Mouse (Mus musculus): ENCODE measurements around the gene Tmem63b. TPM values are rescaled to one million over a fixed set of nuclear protein-coding genes. Genes with fewer than 3 reads are reported as not detected.
"Not testable (repeated sequence)": the region's sequence is repeated elsewhere in the genome, so short reads cannot be mapped to it uniquely, and the experiment has no call there.

Gene Tmem63b
- total RNA-seq, 1 experiment from 2014 or later = 48.1 TPM

GRCm38 (mm10) chr17:45623425-45623824, 63.3 kb downstream of the Tmem63b start:
- DNase-seq = not testable (repeated sequence)

GRCm38 (mm10) chr17:45619386-45620256, 67.1 kb downstream of the Tmem63b start:
- peak; percentile 59 for DNase-seq

GRCm38 (mm10) chr17:45618941-45619385, 67.7 kb downstream of the Tmem63b start:
- DNase-seq = peak; percentile 64

- no peak for DNase-seq
These were observed 69.0 kb downstream of the Tmem63b start for GRCm38 (mm10) chr17:45617655-45618054.

- no peak for DNase-seq
These were observed 70.0 kb downstream of the Tmem63b start for GRCm38 (mm10) chr17:45616679-45617078.

GRCm38 (mm10) chr17:45616046-45616650, 70.6 kb downstream of the Tmem63b start:
- no peak for DNase-seq

- DNase-seq = no peak
These were observed 73.8 kb downstream of the Tmem63b start for GRCm38 (mm10) chr17:45612921-45613320.

GRCm38 (mm10) chr17:45612008-45612407, 74.7 kb downstream of the Tmem63b start:
- no peak for DNase-seq

Other genes with a start within 250 kb of the Tmem63b start
- gene Spats1, start 211.5 kb downstream of the Tmem63b start, total RNA-seq (2021) = not detected in 2 replicates
- 17.2 and 18.7 TPM in 2 replicates for gene Aars2, start 180.1 kb downstream of the Tmem63b start, total RNA-seq (2021)
- not detected in 2 replicates for gene Tcte1, start 163.5 kb downstream of the Tmem63b start, total RNA-seq (2021)
- gene Tmem151b, start 137.2 kb downstream of the Tmem63b start, total RNA-seq (2021) = 0.33 and 1.6 TPM in 2 replicates
- 3.6 and 8.7 TPM in 2 replicates for gene Nfkbie, start 131.2 kb downstream of the Tmem63b start, total RNA-seq (2021)
- 54.8 and 56.1 TPM in 2 replicates for gene Slc35b2, start 123.0 kb downstream of the Tmem63b start, total RNA-seq (2021)
- 1,351 and 1,485 TPM in 2 replicates for gene Hsp90ab1, start 113.6 kb downstream of the Tmem63b start, total RNA-seq (2021)
- 114 and 140 TPM in 2 replicates for gene Slc29a1, start 87.3 kb downstream of the Tmem63b start, total RNA-seq (2021)
- gene Mymx, start 84.8 kb downstream of the Tmem63b start, total RNA-seq (2021) = 0.44 TPM in 1 of 2 replicates, not detected in the other
- 0.11 and 0.49 TPM in 2 replicates for gene Capn11, start 27.6 kb downstream of the Tmem63b start, total RNA-seq (2021)
- 119 and 122 TPM in 2 replicates for gene Mrpl14, start 583 bp downstream of the Tmem63b start, total RNA-seq (2021)
- gene 1600014C23Rik, start 46.9 kb upstream of the Tmem63b start, total RNA-seq (2021) = not detected in 2 replicates

Data from adrenal gland, postnatal 14 days (tissue).